19 mouse cellular contexts compared by ENCODE assay signal in the genomic region with DNA sequence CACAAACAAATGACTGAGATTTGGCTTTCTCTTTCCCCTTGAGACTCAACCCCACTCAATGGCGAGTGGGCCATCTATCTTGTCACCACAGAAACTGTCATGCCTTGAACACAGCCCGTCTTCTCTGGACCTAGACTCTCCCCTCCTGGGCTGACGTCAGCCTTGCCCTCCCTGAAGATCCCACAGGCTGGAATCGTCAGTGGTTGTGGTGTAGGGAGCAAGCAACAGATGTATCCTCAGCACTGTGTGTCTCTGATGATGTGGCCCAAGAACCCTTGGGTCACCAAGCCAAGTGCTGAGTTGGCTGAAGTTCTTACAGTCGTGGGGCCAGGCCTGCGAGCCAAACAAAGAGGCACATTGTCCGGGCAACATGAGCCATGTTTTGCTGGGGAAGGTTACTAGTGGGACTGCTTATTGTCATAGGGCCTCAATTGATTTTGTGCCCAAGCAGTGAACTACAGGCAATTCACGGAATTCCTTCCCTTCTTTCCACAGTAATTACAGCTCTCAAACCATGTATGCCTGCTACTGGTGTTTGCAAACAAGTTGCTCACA. TPM values are rescaled to one million over a fixed set of nuclear protein-coding genes. Genes with fewer than 3 reads are reported as not detected.
DNase-seq lines count a peak whose midpoint lies in the region; ATAC-seq and TF ChIP-seq lines count a peak whose summit lies in the region.
"Had no signal": no experiment of that assay in that cellular context is flagged by ENCODE, and none has a peak within 500 bp of the region (broad histone marks: within the 10 kb centered on the region; RNA-seq: fewer than 3 reads in every experiment).

No protein-coding gene starts in this region.

- no peak overlapping the region for H3K9ac ChIP-seq in limb, embryonic 14.5 days (ENCODE audit: low read depth, low read length, severe bottlenecking)
- H3K9ac ChIP-seq: embryonic facial prominence, embryonic 13.5 days; hindbrain, embryonic 13.5 days; limb, embryonic 15.5 days; lung, embryonic 14.5 days had no signal

- intact Hi-C loops in heart, postnatal 25 days (cut with DNase I), result no loop called here

- no peak overlapping the region for H3K4me2 ChIP-seq in limb, embryonic 14.5 days (replicated peaks; ENCODE audit: low read depth, low read length, severe bottlenecking)
- H3K4me2 ChIP-seq: embryonic facial prominence, embryonic 13.5 days; hindbrain, embryonic 13.5 days; limb, embryonic 15.5 days; lung, embryonic 14.5 days; midbrain, embryonic 11.5 days had no signal

- H3K36me3 ChIP-seq in limb, embryonic 14.5 days (ENCODE audit: control insufficient read depth, insufficient read depth, low read length), result no peaks in the 10 kb centered on the region
- H3K36me3 ChIP-seq in limb, embryonic 10.5 days, result no peaks in the 10 kb centered on the region
- H3K36me3 ChIP-seq: embryonic facial prominence, embryonic 13.5 days; G1E; hindbrain, embryonic 13.5 days; limb, embryonic 15.5 days had no signal

- ATAC-seq in limb, embryonic 14.5 days (ENCODE audit: low FRiP score, low read depth), result no peak
- ATAC-seq: forebrain, embryonic 16.5 days had no signal

- H3K9me3 ChIP-seq in limb, embryonic 14.5 days (ENCODE audit: control insufficient read depth, low read length), result no peaks in the 10 kb centered on the region
- no peaks in the 10 kb centered on the region for H3K9me3 ChIP-seq in limb, embryonic 10.5 days (replicated peaks)
- H3K9me3 ChIP-seq: embryonic facial prominence, embryonic 13.5 days; G1E; hindbrain, embryonic 13.5 days; limb, embryonic 15.5 days had no signal

- no peaks in the 10 kb centered on the region for H3K27me3 ChIP-seq in limb, embryonic 14.5 days (ENCODE audit: control insufficient read depth, insufficient read depth, low read length)
- H3K27me3 ChIP-seq in limb, embryonic 10.5 days (ENCODE audit: low read depth, poor library complexity, severe bottlenecking), result no peaks in the 10 kb centered on the region
- H3K27me3 ChIP-seq: limb, embryonic 15.5 days had no signal

- no peak overlapping the region for H3K27ac ChIP-seq in limb, embryonic 14.5 days (replicated peaks; ENCODE audit: low read depth, low read length)
- H3K27ac ChIP-seq in limb, embryonic 10.5 days, result no peak overlapping the region
- H3K27ac ChIP-seq: embryonic facial prominence, embryonic 13.5 days; hindbrain, embryonic 13.5 days; left cerebral cortex, adult 2 months; limb, embryonic 15.5 days had no signal

- TF ChIP-seq POLR2A in limb, embryonic 14.5 days (IDR thresholded peaks at IDR 0.05; ENCODE audit: borderline replicate concordance, extremely low read depth, insufficient read depth, insufficient read length), result no peak

- peak; percentile 17 for DNase-seq in adrenal gland, postnatal 14 days
- no peak for DNase-seq in adrenal gland, adult (ENCODE audit: inconsistent age in 2 of 2, low spot score in 1 of 2)
- peak; percentile 4 for DNase-seq in limb, embryonic 14.5 days (ENCODE audit: low spot score)
- no peak for DNase-seq in limb, embryonic 10.5 days (ENCODE audit: low spot score)
- DNase-seq in gastrocnemius, adult 18-20 months (ENCODE audit: low spot score), result peak; percentile 24
- DNase-seq in heart, postnatal 25 days (ENCODE audit: low spot score), result peak; percentile 43
- DNase-seq in liver, result no peak
- no peak for DNase-seq in B cell, adult 2 months
- DNase-seq: cerebellum, postnatal 14 days; kidney, adult 9 months; lung, embryonic 14.5 days; thymus, adult 18-20 months had no signal

- WGBS in limb, embryonic 14.5 days, result 76% methylated on average over 8 of the region's 8 CpGs
- WGBS in limb, embryonic 10.5 days, result 86% methylated on average over 8 of the region's 8 CpGs

- no peak overlapping the region for H3K4me3 ChIP-seq in limb, embryonic 14.5 days (replicated peaks; ENCODE audit: low read length)
- no peak overlapping the region for H3K4me3 ChIP-seq in limb, embryonic 10.5 days
- H3K4me3 ChIP-seq: embryonic facial prominence, embryonic 13.5 days; hindbrain, embryonic 13.5 days; left cerebral cortex, adult 2 months; limb, embryonic 15.5 days had no signal

- peaks cover 7% of the 10 kb centered on the region; the same call in 1 of the 2 replicates for H3K4me1 ChIP-seq in limb, embryonic 14.5 days (ENCODE audit: control insufficient read depth, insufficient read depth, low read length)
- 0 out of 2 replicates have a peak, but pooled peaks cover 3% of the 10 kb centered on the region for H3K4me1 ChIP-seq in limb, embryonic 10.5 days

RNA-seq across cellular contexts. Expression of gene Tgfa, which starts 41.5 kb away (rescaled TPM):
- total RNA-seq in adrenal gland, postnatal 14 days (2021), result 7.7 and 9.7 TPM in 2 replicates
- polyA plus RNA-seq in limb, embryonic 14.5 days (2012; rRNA removed), result 2.7 and 3.8 TPM in 2 replicates
- polyA plus RNA-seq in limb, embryonic 14.5 days (2014; fragmentation: Nextera tagmentation; extraction: Ambion mirVana), result 3.1 and 3.3 TPM in 2 replicates
- 0.43 and 1.1 TPM in 2 replicates for polyA plus RNA-seq in limb, embryonic 10.5 days (2016; fragmentation: Nextera tagmentation; extraction: Ambion mirVana)
- under 1 TPM; 0.27 to 0.36 TPM for total RNA-seq in gastrocnemius, adult 18-20 months (2021)
- 1 to 10 TPM; 1.6 to 1.7 TPM for total RNA-seq in heart, postnatal 25 days (2021)

Comparison
In these comparisons a context has a peak if more than half of its experiments do, and no peak if none do; other contexts are left out.
1. DNase-seq: peak in adrenal gland, postnatal 14 days (single experiment), limb, embryonic 14.5 days (single experiment), gastrocnemius, adult 18-20 months (single experiment) and heart, postnatal 25 days (single experiment); none in adrenal gland, adult (0 of 2), limb, embryonic 10.5 days (single experiment), liver (single experiment) and B cell, adult 2 months (0 of 2).